Mouse (Mus musculus) lung, adult 2 months (tissue): ENCODE results near the gene Dcakd. TPM values are rescaled to one million over a fixed set of nuclear protein-coding genes. Genes with fewer than 3 reads are reported as not detected.
A peak's percentile ranks its signal among the peaks of the same experiment; 100 is the strongest.
"Not testable (repeated sequence)": the region's sequence is repeated elsewhere in the genome, so short reads cannot be mapped to it uniquely, and the experiment has no call there.

Experiments
- DNase-seq: peaks from one replicate; pipeline ENCODE4 v3.0.0; 2022
- H3K4me1 ChIP-seq: fragments of 200-500 bp; 2 replicates; pipeline ENCODE4 v1.6.1; 2011; ENCODE audit warnings: low read length; ENCODE audit not compliant: control insufficient read depth, insufficient read depth
- H3K4me3 ChIP-seq: fragments of 200-500 bp; replicated peaks from 2 replicates; pipeline ENCODE3; 2011; ENCODE audit warnings: low read depth, mild to moderate bottlenecking, control low read depth, low read length; ENCODE audit errors: extremely low read depth
- CTCF ChIP-seq: fragments of 200-500 bp; IDR thresholded peaks from 2 replicates; pipeline ENCODE4 v1.5.1; 2011; ENCODE audit warnings: mild to moderate bottlenecking, low read length, control low read depth; ENCODE audit not compliant: insufficient read depth
- POLR2A ChIP-seq: fragments of 200-500 bp; IDR thresholded peaks from 2 replicates; pipeline ENCODE4 v1.6.1; 2011; ENCODE audit warnings: low read depth, mild to moderate bottlenecking, control low read depth, low read length, borderline replicate concordance; ENCODE audit errors: extremely low read depth
- WGBS: fragments of 180-500 bp; shearing (Covaris S2); methylation state at CpG from one replicate; pipeline ENCODE4 v1.1.7; 2018; 5-methylcytosine and 5-hydroxymethylcytosine counted together
- polyA plus RNA-seq: library from polyadenylated mRNA; depleted of rRNA; stranded (reverse); fragments of >200 nt; gene quantifications from 2 replicates; pipeline ENCODE4 v1.2.3, GENCODE M21; 2012

Dcakd gene
- polyA plus RNA-seq, 1 experiment: 54.4 TPM

- 14% methylated on average over 28 of the region's 28 CpGs for WGBS
- no peak overlapping the region for H3K4me3 ChIP-seq
Measured at GRCm38 (mm10) chr11:102989641-102990151, 38.4 kb downstream of the Dcakd start.

GRCm38 (mm10) chr11:102985160-102985559, 43.0 kb downstream of the Dcakd start:
- Histone ChIP-seq H3K4me1 (no peaks in the 10 kb centered on the region), H3K4me3 (no peak overlapping the region)
- TF ChIP-seq CTCF: no peak
- no peak for TF ChIP-seq POLR2A
- 56% methylated on average over 6 of the region's 6 CpGs for WGBS
- DNase-seq: no peak

More at GRCm38 (mm10) chr11:102989641-102990151, 38.4 kb downstream of the Dcakd start:
- DNase-seq: no peak
- H3K4me1 ChIP-seq: peaks cover 2% of the 10 kb centered on the region; the same call in 1 of the 2 replicates
- no peak for TF ChIP-seq CTCF

GRCm38 (mm10) chr11:102984615-102985014, 43.5 kb downstream of the Dcakd start:
- no peak overlapping the region for H3K4me3 ChIP-seq
- DNase-seq: no peak
- H3K4me1 ChIP-seq: no peaks in the 10 kb centered on the region
- WGBS: 53% methylated on average over 4 of the region's 4 CpGs
- no peak for TF ChIP-seq CTCF
- no peak for TF ChIP-seq POLR2A

- 74% methylated on average over 9 of the region's 9 CpGs for WGBS
Measured at GRCm38 (mm10) chr11:102984086-102984485, 44.0 kb downstream of the Dcakd start.

DNA sequence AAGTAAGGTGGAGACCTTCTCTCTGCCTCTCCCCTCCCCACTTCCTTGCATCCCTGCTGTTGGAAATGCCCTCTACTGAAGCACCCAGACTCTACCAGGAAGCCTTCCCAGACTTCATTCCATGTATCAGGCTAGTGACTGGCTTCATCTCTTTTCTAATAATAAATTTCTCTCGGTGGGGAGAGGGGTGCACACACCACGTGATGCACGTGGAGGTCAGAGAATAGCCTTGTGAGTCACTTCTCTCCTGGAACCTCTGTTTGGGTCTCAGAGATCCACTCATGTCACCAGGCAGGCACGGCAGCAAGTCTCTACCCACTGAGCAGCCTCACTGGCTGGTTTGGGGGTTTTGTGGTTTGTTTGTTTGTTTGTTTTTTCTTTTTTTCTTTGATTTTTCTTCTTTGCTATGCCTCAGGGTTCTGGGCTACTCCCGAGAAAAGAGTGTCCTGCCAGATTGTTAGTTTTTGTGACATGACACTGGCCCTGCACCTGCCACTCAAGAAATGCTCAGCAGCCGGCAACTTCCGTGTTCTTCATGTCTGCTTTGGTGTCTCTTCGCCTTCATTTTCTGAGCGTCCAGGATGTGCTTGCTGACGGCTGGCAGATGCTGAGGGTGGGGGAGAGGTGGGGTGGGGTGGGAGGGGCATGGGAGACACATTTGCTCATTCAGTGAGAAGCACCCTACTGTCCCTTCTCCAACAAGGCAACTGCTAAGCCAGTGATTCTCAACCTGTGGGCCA, 46.8 kb downstream of the Dcakd start:
- DNase-seq: no peak
- H3K4me1 ChIP-seq: no peaks in the 10 kb centered on the region
- no peak overlapping the region for H3K4me3 ChIP-seq
- WGBS: 40% methylated on average over 10 of the region's 10 CpGs
- TF ChIP-seq CTCF (no peak), POLR2A (no peak)

More at GRCm38 (mm10) chr11:102984086-102984485, 44.0 kb downstream of the Dcakd start:
- no peaks in the 10 kb centered on the region for H3K4me1 ChIP-seq
- TF ChIP-seq CTCF (no peak), POLR2A (no peak)
- no peak for DNase-seq
- H3K4me3 ChIP-seq: no peak overlapping the region

GRCm38 (mm10) chr11:102978052-102978666, 50.0 kb downstream of the Dcakd start:
- WGBS: 27% methylated on average over 6 of the region's 6 CpGs
- Histone ChIP-seq H3K4me3 (no peak overlapping the region), H3K4me1 (no peaks in the 10 kb centered on the region)
- DNase-seq: no peak
- TF ChIP-seq POLR2A (no peak), CTCF (no peak)

- DNase-seq, H3K4me1 ChIP-seq, H3K4me3 ChIP-seq: not testable (repeated sequence)
- WGBS: 80% methylated on average over 9 of the region's 9 CpGs
Measured at GRCm38 (mm10) chr11:102975966-102976365, 52.2 kb downstream of the Dcakd start.

GRCm38 (mm10) chr11:102972326-102972725, 55.8 kb downstream of the Dcakd start:
- no peak for DNase-seq

GRCm38 (mm10) chr11:102971604-102972003, 56.5 kb downstream of the Dcakd start:
- Histone ChIP-seq H3K4me3 (no peak overlapping the region), H3K4me1 (no peaks in the 10 kb centered on the region)
- WGBS: 25% methylated on average over 5 of the region's 5 CpGs
- no peak for TF ChIP-seq POLR2A
- TF ChIP-seq CTCF: no peak
- DNase-seq: no peak

More at GRCm38 (mm10) chr11:102972326-102972725, 55.8 kb downstream of the Dcakd start:
- no peaks in the 10 kb centered on the region for H3K4me1 ChIP-seq
- WGBS: 48% methylated on average over 1 of the region's 1 CpGs
- no peak overlapping the region for H3K4me3 ChIP-seq
- no peak for TF ChIP-seq CTCF
- no peak for TF ChIP-seq POLR2A

- WGBS: 63% methylated on average over 16 of the region's 16 CpGs
- H3K4me1 ChIP-seq: no peaks in the 10 kb centered on the region
- TF ChIP-seq CTCF (no peak), POLR2A (no peak)
- DNase-seq: peak; percentile 29
- H3K4me3 ChIP-seq: no peak overlapping the region
Measured at GRCm38 (mm10) chr11:102964547-102965091, 63.5 kb downstream of the Dcakd start.
